18 mouse cellular contexts compared by ENCODE assay signal in genomic region chr5:137354091-137354490, GRCm38 (mm10). TPM values are rescaled to one million over a fixed set of nuclear protein-coding genes. Genes with fewer than 3 reads are reported as not detected.
DNase-seq lines count a peak whose midpoint lies in the region; ATAC-seq and TF ChIP-seq lines count a peak whose summit lies in the region.
"Had no signal": no experiment of that assay in that cellular context is flagged by ENCODE, and none has a peak within 500 bp of the region (broad histone marks: within the 10 kb centered on the region; RNA-seq: fewer than 3 reads in every experiment).

No protein-coding gene starts in this region.

- ATAC-seq in intestine, postnatal 0 days = no peak
- ATAC-seq in intestine, embryonic 16.5 days = no peak
- ATAC-seq in hindbrain, embryonic 14.5 days (ENCODE audit: low FRiP score) = no peak
- ATAC-seq: activated CD4-positive, CD25-positive, alpha-beta regulatory T cell, adult 4 months; hindbrain, embryonic 16.5 days had no signal

- no peak overlapping the region for H3K27ac ChIP-seq in heart, embryonic 10.5 days
- no peak overlapping the region for H3K27ac ChIP-seq in intestine, postnatal 0 days (ENCODE audit: low read depth, low read length)
- no peak overlapping the region for H3K27ac ChIP-seq in intestine, embryonic 16.5 days (ENCODE audit: low read length)
- H3K27ac ChIP-seq in hindbrain, embryonic 14.5 days = no peak overlapping the region
- H3K27ac ChIP-seq: forebrain, embryonic 10.5 days; layer of hippocampus, adult 2 months; midbrain, embryonic 12.5 days had no signal

- H3K9ac ChIP-seq in intestine, postnatal 0 days (ENCODE audit: low read depth, low read length) = no peak overlapping the region
- no peak overlapping the region; the same call in 1 of the 2 replicates for H3K9ac ChIP-seq in intestine, embryonic 16.5 days (ENCODE audit: low read depth, low read length)
- no peak overlapping the region for H3K9ac ChIP-seq in hindbrain, embryonic 14.5 days
- H3K9ac ChIP-seq: midbrain, embryonic 12.5 days had no signal

- DNase-seq in heart, adult 11 months = peak; percentile 92
- no peak for DNase-seq in heart, embryonic 10.5 days (ENCODE audit: low spot score)
- DNase-seq in lung, postnatal 10 days = peak; percentile 21
- DNase-seq in lung, postnatal 36 days = no peak
- DNase-seq in embryo, embryonic 11 days = no peak
- no peak for DNase-seq in hindbrain, embryonic 14.5 days (ENCODE audit: low spot score)
- DNase-seq: adrenal gland, postnatal 25 days; cerebellum, postnatal 14 days; kidney, adult 2 months; lung, adult 18-20 months had no signal

- H3K4me2 ChIP-seq in intestine, postnatal 0 days (replicated peaks; ENCODE audit: low read depth) = 0 out of 2 replicates have a peak overlapping the region, but pooled peaks have one; percentile 3
- H3K4me2 ChIP-seq in intestine, embryonic 16.5 days (ENCODE audit: low read depth, low read length) = no peak overlapping the region
- no peak overlapping the region for H3K4me2 ChIP-seq in hindbrain, embryonic 14.5 days (replicated peaks)
- H3K4me2 ChIP-seq: midbrain, embryonic 12.5 days had no signal

- H3K36me3 ChIP-seq in heart, embryonic 10.5 days = peaks cover 65% of the 10 kb centered on the region
- peaks cover 45% of the 10 kb centered on the region for H3K36me3 ChIP-seq in intestine, postnatal 0 days (ENCODE audit: control insufficient read depth, insufficient read depth)
- peaks cover 21% of the 10 kb centered on the region for H3K36me3 ChIP-seq in intestine, embryonic 16.5 days (ENCODE audit: control insufficient read depth, insufficient read depth, low read length)
- H3K36me3 ChIP-seq in hindbrain, embryonic 14.5 days (replicated peaks; ENCODE audit: control insufficient read depth, insufficient read depth) = peaks cover 6% of the 10 kb centered on the region

- WGBS in heart, embryonic 10.5 days = 80% methylated on average over 17 of the region's 17 CpGs
- WGBS in intestine, postnatal 0 days = 74% methylated on average over 17 of the region's 17 CpGs
- 84% methylated on average over 17 of the region's 17 CpGs for WGBS in intestine, embryonic 16.5 days
- WGBS in hindbrain, embryonic 14.5 days = 93% methylated on average over 17 of the region's 17 CpGs

- no peak for TF ChIP-seq CTCF in intestine, postnatal 0 days (IDR thresholded peaks at IDR 0.05; ENCODE audit: low read depth)

- H3K4me1 ChIP-seq in heart, embryonic 10.5 days = peaks cover 35% of the 10 kb centered on the region
- H3K4me1 ChIP-seq in intestine, postnatal 0 days (replicated peaks; ENCODE audit: control insufficient read depth, insufficient read depth, low read length) = peaks cover 2% of the 10 kb centered on the region; the same call in 1 of the 2 replicates
- peaks cover 20% of the 10 kb centered on the region for H3K4me1 ChIP-seq in intestine, embryonic 16.5 days (ENCODE audit: control insufficient read depth, insufficient read depth, low read length)
- peaks cover 9% of the 10 kb centered on the region; the same call in 1 of the 2 replicates for H3K4me1 ChIP-seq in hindbrain, embryonic 14.5 days (replicated peaks; ENCODE audit: control insufficient read depth, insufficient read depth, low read length)

- no peaks in the 10 kb centered on the region for H3K9me3 ChIP-seq in heart, embryonic 10.5 days
- no peaks in the 10 kb centered on the region for H3K9me3 ChIP-seq in intestine, postnatal 0 days (ENCODE audit: control insufficient read depth)
- H3K9me3 ChIP-seq in intestine, embryonic 16.5 days (ENCODE audit: control insufficient read depth, low read length) = no peaks in the 10 kb centered on the region
- H3K9me3 ChIP-seq in hindbrain, embryonic 14.5 days (ENCODE audit: control insufficient read depth, low read length) = no peaks in the 10 kb centered on the region
- H3K9me3 ChIP-seq: forebrain, embryonic 10.5 days; midbrain, embryonic 12.5 days had no signal

- no peaks in the 10 kb centered on the region for H3K27me3 ChIP-seq in heart, embryonic 10.5 days (ENCODE audit: insufficient read depth, poor library complexity, severe bottlenecking)
- H3K27me3 ChIP-seq in intestine, postnatal 0 days (replicated peaks; ENCODE audit: control insufficient read depth, insufficient read depth, low read length) = no peaks in the 10 kb centered on the region
- no peaks in the 10 kb centered on the region for H3K27me3 ChIP-seq in intestine, embryonic 16.5 days (replicated peaks; ENCODE audit: control insufficient read depth, insufficient read depth, low read length)
- H3K27me3 ChIP-seq in hindbrain, embryonic 14.5 days (ENCODE audit: control insufficient read depth, insufficient read depth, low read length) = peaks cover 17% of the 10 kb centered on the region
- H3K27me3 ChIP-seq: midbrain, embryonic 12.5 days had no signal

- H3K4me3 ChIP-seq in heart, embryonic 10.5 days = no peak overlapping the region
- no peak overlapping the region for H3K4me3 ChIP-seq in intestine, postnatal 0 days (ENCODE audit: low read depth, low read length)
- H3K4me3 ChIP-seq in intestine, embryonic 16.5 days (ENCODE audit: low read length) = no peak overlapping the region
- no peak overlapping the region for H3K4me3 ChIP-seq in hindbrain, embryonic 14.5 days (replicated peaks; ENCODE audit: low read length)
- H3K4me3 ChIP-seq: forebrain, embryonic 10.5 days; layer of hippocampus, adult 2 months; midbrain, embryonic 12.5 days; myocyte had no signal

RNA-seq across cellular contexts. Expression of gene Ephb4, which starts 4.2 kb away (rescaled TPM):
- polyA plus RNA-seq in heart, embryonic 10.5 days (2016; fragmentation: Nextera tagmentation; extraction: Ambion mirVana) = 36.4 and 42.5 TPM in 2 replicates
- polyA plus RNA-seq in intestine, postnatal 0 days (2015; fragmentation: Nextera tagmentation; extraction: Ambion mirVana) = 12.6 and 12.9 TPM in 2 replicates
- polyA plus RNA-seq in intestine, embryonic 16.5 days (2015; fragmentation: Nextera tagmentation; extraction: Ambion mirVana) = 29.9 and 31.2 TPM in 2 replicates
- 8.7 and 9.0 TPM in 2 replicates for polyA plus RNA-seq in hindbrain, embryonic 14.5 days (2014; fragmentation: Nextera tagmentation; extraction: Ambion mirVana)
- polyA plus RNA-seq: activated CD4-positive, CD25-positive, alpha-beta regulatory T cell, adult 4 months had no signal

RNA-seq across cellular contexts. Expression of gene Slc12a9, which starts 20.7 kb away (rescaled TPM):
- 10.6 and 12.0 TPM in 2 replicates for polyA plus RNA-seq in heart, embryonic 10.5 days (2016; fragmentation: Nextera tagmentation; extraction: Ambion mirVana)
- 11.8 and 13.4 TPM in 2 replicates for polyA plus RNA-seq in intestine, postnatal 0 days (2015; fragmentation: Nextera tagmentation; extraction: Ambion mirVana)
- polyA plus RNA-seq in intestine, embryonic 16.5 days (2015; fragmentation: Nextera tagmentation; extraction: Ambion mirVana) = 14.7 and 15.7 TPM in 2 replicates
- 14.9 and 17.6 TPM in 2 replicates for polyA plus RNA-seq in hindbrain, embryonic 14.5 days (2014; fragmentation: Nextera tagmentation; extraction: Ambion mirVana)

RNA-seq across cellular contexts. Expression of gene Trip6, which starts 39.9 kb away (rescaled TPM):
- polyA plus RNA-seq in heart, embryonic 10.5 days (2016; fragmentation: Nextera tagmentation; extraction: Ambion mirVana) = 55.6 and 62.2 TPM in 2 replicates
- 23.8 and 24.8 TPM in 2 replicates for polyA plus RNA-seq in intestine, postnatal 0 days (2015; fragmentation: Nextera tagmentation; extraction: Ambion mirVana)
- polyA plus RNA-seq in intestine, embryonic 16.5 days (2015; fragmentation: Nextera tagmentation; extraction: Ambion mirVana) = 61.2 and 68.0 TPM in 2 replicates
- polyA plus RNA-seq in hindbrain, embryonic 14.5 days (2014; fragmentation: Nextera tagmentation; extraction: Ambion mirVana) = 11.1 and 12.2 TPM in 2 replicates

RNA-seq across cellular contexts. Expression of gene Srrt, which starts 46.6 kb away (rescaled TPM):
- 124 and 147 TPM in 2 replicates for polyA plus RNA-seq in heart, embryonic 10.5 days (2016; fragmentation: Nextera tagmentation; extraction: Ambion mirVana)
- polyA plus RNA-seq in intestine, postnatal 0 days (2015; fragmentation: Nextera tagmentation; extraction: Ambion mirVana) = 31.3 and 32.2 TPM in 2 replicates
- polyA plus RNA-seq in intestine, embryonic 16.5 days (2015; fragmentation: Nextera tagmentation; extraction: Ambion mirVana) = 106 and 113 TPM in 2 replicates
- 75.0 and 81.0 TPM in 2 replicates for polyA plus RNA-seq in hindbrain, embryonic 14.5 days (2014; fragmentation: Nextera tagmentation; extraction: Ambion mirVana)

RNA-seq across cellular contexts. Expression of gene Ufsp1, which starts 59.7 kb away (rescaled TPM):
- 11.1 and 12.3 TPM in 2 replicates for polyA plus RNA-seq in heart, embryonic 10.5 days (2016; fragmentation: Nextera tagmentation; extraction: Ambion mirVana)
- 10.4 and 11.0 TPM in 2 replicates for polyA plus RNA-seq in intestine, postnatal 0 days (2015; fragmentation: Nextera tagmentation; extraction: Ambion mirVana)
- polyA plus RNA-seq in intestine, embryonic 16.5 days (2015; fragmentation: Nextera tagmentation; extraction: Ambion mirVana) = 9.5 and 10.7 TPM in 2 replicates
- 22.3 and 22.6 TPM in 2 replicates for polyA plus RNA-seq in hindbrain, embryonic 14.5 days (2014; fragmentation: Nextera tagmentation; extraction: Ambion mirVana)

Comparison
In these comparisons a context has a peak if more than half of its experiments do, and no peak if none do; other contexts are left out.
1. DNase-seq: peak in heart, adult 11 months (single experiment) and lung, postnatal 10 days (single experiment); none in heart, embryonic 10.5 days (single experiment), lung, postnatal 36 days (single experiment), embryo, embryonic 11 days (single experiment) and hindbrain, embryonic 14.5 days (single experiment).